Mouse (Mus musculus) cerebellum, adult 2 months (tissue): ENCODE results near the gene Noxred1.

ENCODE experiments used
- CTCF ChIP-seq: fragments of 200-500 bp; IDR thresholded peaks from 2 replicates; pipeline ENCODE4 v1.5.1; 2011; ENCODE audit warnings: low read depth, mild to moderate bottlenecking, control low read depth, low read length, moderate library complexity, borderline replicate concordance; ENCODE audit not compliant: insufficient read depth
- POLR2A ChIP-seq: fragments of 200-500 bp; IDR thresholded peaks from 2 replicates; pipeline ENCODE4 v1.6.1; 2011; ENCODE audit warnings: low read length, control low read depth, borderline replicate concordance; ENCODE audit not compliant: insufficient read depth

DNA sequence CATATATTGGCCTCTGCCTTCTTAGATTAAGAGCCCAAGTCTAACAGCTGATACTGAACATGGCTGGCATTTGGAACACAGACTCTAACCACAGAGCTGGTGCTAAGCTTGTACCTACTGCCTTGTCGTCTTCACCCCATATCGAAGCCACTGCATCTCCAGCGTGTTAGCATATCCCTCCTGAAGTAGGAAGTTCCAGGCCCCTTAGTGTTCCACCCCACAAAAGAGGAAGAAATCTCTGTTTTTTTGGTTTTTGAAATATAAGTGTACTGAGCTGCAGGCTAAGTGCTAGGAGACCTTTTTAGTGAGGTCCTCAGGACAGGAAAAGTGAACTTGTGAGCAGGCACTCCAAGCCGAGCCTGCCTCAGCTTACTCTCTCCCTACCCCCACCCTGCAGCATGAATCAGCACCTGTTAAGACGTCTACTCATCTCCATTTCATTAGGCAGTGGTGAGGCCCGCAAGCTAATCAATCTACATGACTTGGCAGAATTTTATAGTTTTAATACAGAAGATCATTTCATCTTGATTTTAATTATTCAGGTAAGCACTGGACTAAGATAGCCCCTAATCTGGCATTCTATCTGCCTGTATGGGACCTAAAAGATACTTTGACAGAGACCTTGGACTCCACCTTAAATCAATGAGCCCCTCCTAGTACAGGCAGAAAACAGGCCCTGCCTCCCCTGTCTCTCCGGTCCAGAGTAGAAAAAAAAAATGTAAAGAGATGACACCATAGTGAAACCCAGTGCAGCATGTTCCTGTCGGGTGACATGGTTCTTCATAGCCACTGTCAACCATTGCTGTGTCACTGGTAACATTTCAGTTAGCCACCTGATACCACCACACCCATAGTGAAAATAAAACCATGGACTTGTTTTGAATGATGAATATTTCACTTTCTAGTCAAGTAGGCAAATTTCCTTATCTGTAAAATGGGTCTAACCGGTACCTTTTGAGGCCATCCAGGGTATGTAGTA, 36.6 kb upstream of the Noxred1 start:
- TF ChIP-seq POLR2A (no peak), CTCF (no peak)
